Mouse (Mus musculus) gastrocnemius, postnatal 4 days (tissue): Measurements from ENCODE around the gene Hexim2. TPM values are rescaled to one million over a fixed set of nuclear protein-coding genes. Genes with fewer than 3 reads are reported as not detected.

Source experiments
- DNase-seq, 2 experiments: peaks; one replicate each; pipeline ENCODE4 v3.0.0; 2021 to 2022; ENCODE audit warnings: low spot score in 2 of 2, mixed read lengths in 2 of 2
- total RNA-seq, 2 experiments: library from RNA; stranded (reverse); gene quantifications; 2 replicates each; pipeline ENCODE4 v1.2.3; 2021

Hexim2 gene
- total RNA-seq, 2 experiments from 2014 or later, result 6.3 to 7.0 TPM

DNA sequence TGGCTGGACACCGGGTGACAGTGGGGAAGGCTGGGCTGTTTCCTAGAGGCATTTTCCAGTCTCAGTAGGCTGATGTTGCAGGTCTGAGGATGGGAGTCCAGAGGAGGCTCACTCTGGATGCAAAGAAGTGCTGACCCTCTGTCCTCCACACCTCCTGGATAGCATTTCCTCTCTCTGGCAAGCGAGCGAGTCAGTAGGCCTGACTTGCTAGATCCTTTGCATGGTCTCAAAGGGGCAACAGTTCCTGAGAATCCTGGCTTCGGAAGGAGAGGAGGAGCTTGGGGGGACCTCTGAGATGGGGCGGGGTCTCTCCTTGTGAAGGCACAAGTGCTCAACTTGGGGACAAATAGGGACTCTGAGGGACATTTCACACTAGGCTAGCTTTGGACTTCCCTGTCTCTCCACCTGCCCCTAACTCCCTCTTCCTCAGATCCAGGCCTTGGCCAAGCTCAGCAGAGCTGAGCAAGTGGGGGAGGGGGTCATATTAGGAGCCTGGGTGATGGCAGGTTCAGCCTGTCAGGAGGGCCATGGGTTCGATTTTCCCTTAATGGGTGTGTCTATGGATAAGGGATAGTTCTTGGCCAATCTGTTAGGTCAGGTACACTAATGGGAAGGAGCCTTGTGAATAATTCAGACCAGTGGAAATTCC is 40.3 kb downstream of the Hexim2 start:
- DNase-seq, result no peak

GRCm38 (mm10) chr11:103173041-103173770 is 41.0 kb downstream of the Hexim2 start:
- DNase-seq, result no peak

DNA sequence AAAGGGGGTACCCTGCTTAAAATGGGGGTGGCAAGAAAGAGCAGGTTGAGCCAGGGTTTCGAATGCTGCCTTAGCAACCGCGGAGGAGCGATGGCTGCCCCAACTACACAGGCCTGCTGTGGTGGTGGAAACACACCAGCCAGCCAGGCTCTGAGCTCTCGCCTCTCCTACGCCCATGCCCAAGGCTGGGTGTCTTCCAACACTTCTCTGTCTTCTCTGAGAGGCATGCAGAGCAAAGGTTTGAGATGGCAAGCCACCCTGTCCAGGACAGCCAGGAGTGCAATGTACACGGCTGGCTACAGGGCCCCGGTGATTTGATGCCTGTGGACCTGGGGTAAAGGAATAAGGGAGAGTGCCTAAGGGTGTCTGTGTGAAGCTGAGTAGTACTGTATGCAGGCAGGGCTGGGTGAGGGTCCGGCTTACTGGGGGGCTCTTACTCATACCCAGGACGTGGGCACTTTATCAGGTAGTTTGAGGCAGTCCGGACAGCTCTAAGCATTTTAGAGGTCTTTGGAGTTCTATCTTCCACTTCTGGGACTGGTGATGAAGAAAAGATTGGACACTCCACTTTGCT is 41.6 kb downstream of the Hexim2 start:
- peak in 1 of 2 experiments; percentile 8 for DNase-seq

DNA sequence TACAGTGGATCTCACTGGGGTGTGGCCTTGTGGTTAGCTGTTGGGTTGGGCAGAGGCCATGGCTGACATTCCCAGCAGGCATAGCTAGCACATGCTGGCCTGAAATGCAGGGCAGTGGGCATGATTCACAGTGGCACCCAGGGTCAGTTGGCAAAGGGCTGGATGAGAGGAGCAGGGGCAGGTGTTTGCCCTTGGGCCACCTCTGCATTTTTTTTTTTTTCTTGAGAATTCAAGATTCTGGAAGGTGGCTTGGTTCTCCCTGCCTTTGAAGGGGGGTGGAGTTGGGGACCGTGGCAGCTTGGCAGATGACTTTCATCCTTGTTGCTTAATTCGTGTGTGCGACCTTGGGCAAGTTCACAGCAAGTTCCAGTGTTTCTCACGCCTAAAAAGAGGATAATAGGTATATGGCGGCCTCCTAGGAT is 42.2 kb downstream of the Hexim2 start:
- DNase-seq, result no peak

DNA sequence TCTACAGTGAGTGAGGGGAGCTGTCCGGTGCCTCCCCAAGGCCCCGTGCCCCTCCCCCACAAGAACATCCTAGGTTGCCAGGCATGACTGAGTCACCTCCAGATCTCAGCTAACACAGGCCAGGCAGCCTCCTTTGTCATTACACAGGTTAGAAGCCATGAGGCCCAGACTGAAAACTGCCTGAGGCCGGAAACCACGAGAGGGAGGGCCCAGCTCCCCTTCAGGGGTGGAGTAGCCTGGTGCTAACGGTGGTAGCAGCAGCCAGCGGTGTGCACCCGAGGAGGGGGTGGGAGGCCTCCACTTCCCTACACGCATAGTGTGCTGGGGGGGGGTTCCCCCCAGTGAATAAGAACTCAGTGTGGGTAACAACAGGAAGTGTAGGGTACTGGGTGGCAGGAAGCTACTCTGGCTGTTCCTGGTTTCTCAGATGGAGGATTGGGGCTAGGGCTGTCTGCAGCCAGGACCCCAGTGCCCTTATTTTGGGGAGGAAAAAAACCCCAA is 42.7 kb downstream of the Hexim2 start:
- DNase-seq, result no peak

GRCm38 (mm10) chr11:103175688-103176442 is 43.6 kb downstream of the Hexim2 start:
- no peak for DNase-seq

GRCm38 (mm10) chr11:103176510-103176909 is 44.3 kb downstream of the Hexim2 start:
- DNase-seq, result no peak

DNA sequence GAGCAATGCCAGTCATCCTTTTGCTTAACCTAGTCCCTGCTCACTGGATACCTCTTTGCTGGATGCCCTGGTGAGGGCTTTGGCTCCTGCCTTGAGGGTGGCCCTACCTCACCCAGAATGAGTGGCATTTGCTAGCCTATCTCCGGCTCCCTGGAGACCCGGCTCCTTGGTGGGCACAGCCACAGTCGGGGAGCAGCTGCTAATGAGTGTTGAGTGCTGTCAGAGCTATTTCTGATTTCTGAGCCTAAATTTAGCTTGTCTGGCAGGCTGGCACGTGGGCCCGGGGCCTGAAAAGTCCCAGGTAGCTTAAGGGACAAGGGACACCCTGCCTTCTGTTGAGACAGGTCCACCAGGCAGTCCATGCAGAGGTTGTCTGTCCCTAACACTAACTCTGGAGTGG is 45.0 kb downstream of the Hexim2 start:
- no peak for DNase-seq

- peak in 1 of 2 experiments; percentile 8 for DNase-seq
Observed at GRCm38 (mm10) chr11:103177815-103178485, 45.7 kb downstream of the Hexim2 start.

GRCm38 (mm10) chr11:103178748-103179147 is 46.5 kb downstream of the Hexim2 start:
- no peak for DNase-seq

- DNase-seq, result no peak
Observed at GRCm38 (mm10) chr11:103180426-103180825, 48.2 kb downstream of the Hexim2 start.

DNA sequence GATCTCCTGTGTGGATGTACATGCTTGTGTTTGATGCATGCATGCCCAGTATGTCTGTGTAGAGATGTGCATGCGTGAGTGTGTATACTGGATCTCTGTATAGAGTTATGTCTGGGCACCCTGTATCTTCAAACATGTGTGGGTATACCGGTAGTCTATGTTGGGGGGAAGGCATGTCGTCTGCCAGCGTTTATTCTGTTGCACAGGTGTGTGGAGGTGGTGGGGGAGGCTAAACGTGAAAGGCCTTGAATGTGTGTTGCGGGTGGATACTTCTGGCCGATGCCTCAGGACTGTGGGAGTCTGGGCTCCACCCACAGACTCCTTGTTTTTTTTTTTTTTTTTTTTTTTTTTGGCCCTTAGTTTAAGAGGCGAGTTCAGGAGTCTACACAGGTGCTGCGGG is 49.1 kb downstream of the Hexim2 start:
- no peak for DNase-seq

GRCm38 (mm10) chr11:103181911-103182310 is 49.7 kb downstream of the Hexim2 start:
- no peak for DNase-seq

GRCm38 (mm10) chr11:103184891-103185290 is 52.7 kb downstream of the Hexim2 start:
- no peak for DNase-seq

Other genes with a start within 250 kb of the Hexim2 start
- not detected for gene Fam187a, start 247.3 kb upstream of the Hexim2 start, total RNA-seq
- under 1 TPM in 1 of 2 experiments, not detected in 1; 0.26 TPM for gene Gfap, start 231.5 kb upstream of the Hexim2 start, total RNA-seq
- 10 to 100 TPM in 1 of 2 experiments, 1 to 10 TPM in 1; 9.5 to 10.5 TPM for gene Kif18b, start 207.3 kb upstream of the Hexim2 start, total RNA-seq
- 1 to 10 TPM; 1.3 to 1.5 TPM for gene C1ql1, start 185.7 kb upstream of the Hexim2 start, total RNA-seq
- 10 to 100 TPM; 55.9 to 59.3 TPM for gene Nmt1, start 104.2 kb upstream of the Hexim2 start, total RNA-seq
- gene Dcakd, start 104.1 kb upstream of the Hexim2 start, total RNA-seq, result 10 to 100 TPM; 69.0 to 73.1 TPM
- 10 to 100 TPM in 1 of 2 experiments, 1 to 10 TPM in 1; 9.3 to 12.4 TPM for gene Plcd3, start 30.8 kb upstream of the Hexim2 start, total RNA-seq
- gene Acbd4, start 30.7 kb upstream of the Hexim2 start, total RNA-seq, result 10 to 100 TPM; 45.0 to 53.0 TPM
- 10 to 100 TPM; 26.9 to 29.6 TPM for gene Hexim1, start 16.2 kb upstream of the Hexim2 start, total RNA-seq
- gene Fmnl1, start 38.7 kb downstream of the Hexim2 start, total RNA-seq, result 1 to 10 TPM; 8.1 to 8.2 TPM
- gene 1700023F06Rik, start 76.1 kb downstream of the Hexim2 start, total RNA-seq, result not detected
- gene Spata32, start 86.0 kb downstream of the Hexim2 start, total RNA-seq, result not detected
- 1 to 10 TPM; 7.7 to 7.8 TPM for gene Map3k14, start 135.0 kb downstream of the Hexim2 start, total RNA-seq
- gene Arhgap27, start 231.3 kb downstream of the Hexim2 start, total RNA-seq, result 10 to 100 TPM; 11.7 to 12.2 TPM